Mouse (Mus musculus): ENCODE data around the gene Tmem210. TPM values are rescaled to one million over a fixed set of nuclear protein-coding genes. Genes with fewer than 3 reads are reported as not detected.

The Tmem210 gene
- polyA plus RNA-seq, 1 experiment from 2014 or later = not detected

- H3K27me3 ChIP-seq (ENCODE audit: control insufficient read depth, insufficient read depth, low read length) = no peaks in the 10 kb centered on the region
- no peaks in the 10 kb centered on the region for H3K9me3 ChIP-seq (ENCODE audit: control insufficient read depth, low read length)
- H3K9ac ChIP-seq (ENCODE audit: low read depth, low read length) = no peak overlapping the region
- H3K36me3 ChIP-seq (ENCODE audit: control insufficient read depth, insufficient read depth, low read length) = peaks cover 81% of the 10 kb centered on the region
- H3K4me3 ChIP-seq (ENCODE audit: low read length) = no peak overlapping the region
- H3K4me2 ChIP-seq (replicated peaks; ENCODE audit: low read depth, low read length) = no peak overlapping the region
- 93% methylated on average over 6 of the region's 6 CpGs for WGBS
- peaks cover 2% of the 10 kb centered on the region for H3K4me1 ChIP-seq (ENCODE audit: control insufficient read depth, insufficient read depth, low read length)
- H3K27ac ChIP-seq (ENCODE audit: low read depth, low read length) = no peak overlapping the region
- ATAC-seq (ENCODE audit: low FRiP score, low TSS enrichment) = no peak
These were observed 50.4 kb downstream of the Tmem210 start for GRCm38 (mm10) chr2:25338303-25338702.

Other genes starting within 250 kb of the Tmem210 start
- gene Nsmf, start 233.8 kb upstream of the Tmem210 start, polyA plus RNA-seq (2014; fragmentation: Nextera tagmentation; extraction: Ambion mirVana) = 57.4 and 67.7 TPM in 2 replicates
- 1.3 and 3.0 TPM in 2 replicates for gene Entpd8, start 207.8 kb upstream of the Tmem210 start, polyA plus RNA-seq (2014; fragmentation: Nextera tagmentation; extraction: Ambion mirVana)
- 0.36 and 0.53 TPM in 2 replicates for gene Noxa1, start 193.0 kb upstream of the Tmem210 start, polyA plus RNA-seq (2014; fragmentation: Nextera tagmentation; extraction: Ambion mirVana)
- gene Nrarp, start 107.4 kb upstream of the Tmem210 start, polyA plus RNA-seq (2014; fragmentation: Nextera tagmentation; extraction: Ambion mirVana) = 8.7 and 21.0 TPM in 2 replicates
- gene Tor4a, start 91.3 kb upstream of the Tmem210 start, polyA plus RNA-seq (2014; fragmentation: Nextera tagmentation; extraction: Ambion mirVana) = 6.8 and 11.3 TPM in 2 replicates
- gene Nelfb, start 76.7 kb upstream of the Tmem210 start, polyA plus RNA-seq (2014; fragmentation: Nextera tagmentation; extraction: Ambion mirVana) = 72.7 and 101 TPM in 2 replicates
- gene Stpg3, start 73.5 kb upstream of the Tmem210 start, polyA plus RNA-seq (2014; fragmentation: Nextera tagmentation; extraction: Ambion mirVana) = 0.49 and 0.54 TPM in 2 replicates
- 0.55 TPM in 1 of 2 replicates, not detected in the other for gene Fam166a, start 69.4 kb upstream of the Tmem210 start, polyA plus RNA-seq (2014; fragmentation: Nextera tagmentation; extraction: Ambion mirVana)
- 532 and 565 TPM in 2 replicates for gene Tubb4b, start 63.4 kb upstream of the Tmem210 start, polyA plus RNA-seq (2014; fragmentation: Nextera tagmentation; extraction: Ambion mirVana)
- 0.34 and 0.57 TPM in 2 replicates for gene Slc34a3, start 53.8 kb upstream of the Tmem210 start, polyA plus RNA-seq (2014; fragmentation: Nextera tagmentation; extraction: Ambion mirVana)
- gene Rnf224, start 51.4 kb upstream of the Tmem210 start, polyA plus RNA-seq (2014; fragmentation: Nextera tagmentation; extraction: Ambion mirVana) = 0.20 and 0.39 TPM in 2 replicates
- 19.8 and 21.2 TPM in 2 replicates for gene Rnf208, start 45.9 kb upstream of the Tmem210 start, polyA plus RNA-seq (2014; fragmentation: Nextera tagmentation; extraction: Ambion mirVana)
- gene Cysrt1, start 45.7 kb upstream of the Tmem210 start, polyA plus RNA-seq (2014; fragmentation: Nextera tagmentation; extraction: Ambion mirVana) = not detected in 2 replicates
- 3.6 and 4.7 TPM in 2 replicates for gene AL732309.1, start 41.3 kb upstream of the Tmem210 start, polyA plus RNA-seq (2014; fragmentation: Nextera tagmentation; extraction: Ambion mirVana)
- 17.0 and 25.4 TPM in 2 replicates for gene Tmem203, start 32.7 kb upstream of the Tmem210 start, polyA plus RNA-seq (2014; fragmentation: Nextera tagmentation; extraction: Ambion mirVana)
- gene Tprn, start 25.5 kb upstream of the Tmem210 start, polyA plus RNA-seq (2014; fragmentation: Nextera tagmentation; extraction: Ambion mirVana) = 5.8 and 7.3 TPM in 2 replicates
- gene Ssna1, start 15.7 kb upstream of the Tmem210 start, polyA plus RNA-seq (2014; fragmentation: Nextera tagmentation; extraction: Ambion mirVana) = 212 and 253 TPM in 2 replicates
- gene Anapc2, start 15.7 kb upstream of the Tmem210 start, polyA plus RNA-seq (2014; fragmentation: Nextera tagmentation; extraction: Ambion mirVana) = 71.4 and 111 TPM in 2 replicates
- gene Lrrc26, start 1.8 kb downstream of the Tmem210 start, polyA plus RNA-seq (2014; fragmentation: Nextera tagmentation; extraction: Ambion mirVana) = not detected in 2 replicates
- 0.32 and 0.64 TPM in 2 replicates for gene Grin1, start 31.0 kb downstream of the Tmem210 start, polyA plus RNA-seq (2014; fragmentation: Nextera tagmentation; extraction: Ambion mirVana)
- 89.9 and 106 TPM in 2 replicates for gene Man1b1, start 44.2 kb downstream of the Tmem210 start, polyA plus RNA-seq (2014; fragmentation: Nextera tagmentation; extraction: Ambion mirVana)
- 15.4 and 16.2 TPM in 2 replicates for gene Dpp7, start 68.2 kb downstream of the Tmem210 start, polyA plus RNA-seq (2014; fragmentation: Nextera tagmentation; extraction: Ambion mirVana)
- gene Uap1l1, start 77.5 kb downstream of the Tmem210 start, polyA plus RNA-seq (2014; fragmentation: Nextera tagmentation; extraction: Ambion mirVana) = 19.3 and 25.0 TPM in 2 replicates
- 45.1 and 47.2 TPM in 2 replicates for gene Sapcd2, start 84.2 kb downstream of the Tmem210 start, polyA plus RNA-seq (2014; fragmentation: Nextera tagmentation; extraction: Ambion mirVana)
- gene Entpd2, start 107.7 kb downstream of the Tmem210 start, polyA plus RNA-seq (2014; fragmentation: Nextera tagmentation; extraction: Ambion mirVana) = 2.0 and 2.7 TPM in 2 replicates
- gene Npdc1, start 111.2 kb downstream of the Tmem210 start, polyA plus RNA-seq (2014; fragmentation: Nextera tagmentation; extraction: Ambion mirVana) = 32.8 and 34.0 TPM in 2 replicates
- not detected in 2 replicates for gene Fut7, start 135.1 kb downstream of the Tmem210 start, polyA plus RNA-seq (2014; fragmentation: Nextera tagmentation; extraction: Ambion mirVana)
- gene Abca2, start 140.6 kb downstream of the Tmem210 start, polyA plus RNA-seq (2014; fragmentation: Nextera tagmentation; extraction: Ambion mirVana) = 8.1 and 11.2 TPM in 2 replicates
- gene Clic3, start 168.7 kb downstream of the Tmem210 start, polyA plus RNA-seq (2014; fragmentation: Nextera tagmentation; extraction: Ambion mirVana) = 0.57 and 1.2 TPM in 2 replicates
- gene Paxx, start 172.9 kb downstream of the Tmem210 start, polyA plus RNA-seq (2014; fragmentation: Nextera tagmentation; extraction: Ambion mirVana) = 23.5 and 23.9 TPM in 2 replicates
- gene Ptgds, start 181.9 kb downstream of the Tmem210 start, polyA plus RNA-seq (2014; fragmentation: Nextera tagmentation; extraction: Ambion mirVana) = 1.1 and 1.5 TPM in 2 replicates
- not detected in 2 replicates for gene Lcn12, start 205.8 kb downstream of the Tmem210 start, polyA plus RNA-seq (2014; fragmentation: Nextera tagmentation; extraction: Ambion mirVana)
- 58.1 and 87.6 TPM in 2 replicates for gene Fbxw5, start 212.6 kb downstream of the Tmem210 start, polyA plus RNA-seq (2014; fragmentation: Nextera tagmentation; extraction: Ambion mirVana)
- gene C8g, start 213.6 kb downstream of the Tmem210 start, polyA plus RNA-seq (2014; fragmentation: Nextera tagmentation; extraction: Ambion mirVana) = 7.9 and 9.8 TPM in 2 replicates

Data from kidney, embryonic 14.5 days (tissue).